Mouse (Mus musculus): Measurements from ENCODE around the gene Kcnk7. TPM values are rescaled to one million over a fixed set of nuclear protein-coding genes. Genes with fewer than 3 reads are reported as not detected.

Gene Kcnk7
- polyA plus RNA-seq, 1 experiment from 2014 or later = 0.29 TPM

- WGBS = 13% methylated on average over 43 of the region's 43 CpGs
- 0 out of 2 replicates have a peak, but pooled peaks cover 6% of the 10 kb centered on the region for H3K27me3 ChIP-seq
- H3K9ac ChIP-seq = peak overlapping the region; percentile 44; the same call in 1 of the 2 replicates
- ATAC-seq (ENCODE audit: low FRiP score) = peak; percentile 79
- peaks cover 70% of the 10 kb centered on the region for H3K36me3 ChIP-seq (replicated peaks)
- H3K4me1 ChIP-seq = peaks cover 26% of the 10 kb centered on the region
- H3K4me2 ChIP-seq = peak overlapping the region; percentile 43
- no peak overlapping the region; the same call in 1 of the 2 replicates for H3K27ac ChIP-seq
- H3K4me3 ChIP-seq (replicated peaks) = 0 out of 2 replicates have a peak overlapping the region, but pooled peaks have one; percentile 5
- H3K9me3 ChIP-seq = no peaks in the 10 kb centered on the region
These were observed 11.9 kb downstream of the Kcnk7 start for GRCm38 (mm10) chr19:5715793-5716688.

GRCm38 (mm10) chr19:5716955-5717354, 12.8 kb downstream of the Kcnk7 start:
- no peaks in the 10 kb centered on the region for H3K9me3 ChIP-seq
- 0 out of 2 replicates have a peak overlapping the region, but pooled peaks have one; percentile 26 for H3K27ac ChIP-seq
- peaks cover 26% of the 10 kb centered on the region for H3K4me1 ChIP-seq
- no peak overlapping the region for H3K4me3 ChIP-seq (replicated peaks)
- no peak overlapping the region for H3K4me2 ChIP-seq
- H3K27me3 ChIP-seq = 0 out of 2 replicates have a peak, but pooled peaks cover 6% of the 10 kb centered on the region
- 65% methylated on average over 10 of the region's 10 CpGs for WGBS
- no peak overlapping the region for H3K9ac ChIP-seq
- ATAC-seq (ENCODE audit: low FRiP score) = 0 out of 2 replicates have a peak, but pooled peaks have one; percentile 22
- H3K36me3 ChIP-seq (replicated peaks) = peaks cover 74% of the 10 kb centered on the region

GRCm38 (mm10) chr19:5721233-5721632, 17.1 kb downstream of the Kcnk7 start:
- Histone ChIP-seq H3K36me3 (replicated peaks) (peaks cover 85% of the 10 kb centered on the region), H3K4me1 (peaks cover 31% of the 10 kb centered on the region), H3K9ac (no peak overlapping the region)

GRCm38 (mm10) chr19:5722848-5723425, 18.8 kb downstream of the Kcnk7 start:
- H3K27me3 ChIP-seq = peaks cover 4% of the 10 kb centered on the region; the same call in 1 of the 2 replicates
- no peaks in the 10 kb centered on the region for H3K9me3 ChIP-seq
- WGBS = 93% methylated on average over 7 of the region's 7 CpGs
- peaks cover 34% of the 10 kb centered on the region for H3K4me1 ChIP-seq
- H3K36me3 ChIP-seq (replicated peaks) = peaks cover 73% of the 10 kb centered on the region
- no peak for ATAC-seq (ENCODE audit: low FRiP score)
- no peak overlapping the region for H3K4me2 ChIP-seq
- no peak overlapping the region for H3K4me3 ChIP-seq (replicated peaks)
- H3K9ac ChIP-seq = no peak overlapping the region
- no peak overlapping the region for H3K27ac ChIP-seq

More at GRCm38 (mm10) chr19:5721233-5721632, 17.1 kb downstream of the Kcnk7 start:
- WGBS = 91% methylated on average over 6 of the region's 6 CpGs
- Histone ChIP-seq H3K9me3 (no peaks in the 10 kb centered on the region), H3K27me3 (0 out of 2 replicates have a peak, but pooled peaks cover under 1% of the 10 kb centered on the region), H3K4me3 (replicated peaks) (no peak overlapping the region), H3K4me2 (no peak overlapping the region), H3K27ac (no peak overlapping the region)
- no peak for ATAC-seq (ENCODE audit: low FRiP score)

GRCm38 (mm10) chr19:5723934-5724548, 19.9 kb downstream of the Kcnk7 start:
- H3K27me3 ChIP-seq = peaks cover 4% of the 10 kb centered on the region; the same call in 1 of the 2 replicates
- peaks cover 67% of the 10 kb centered on the region for H3K36me3 ChIP-seq (replicated peaks)
- no peak overlapping the region for H3K4me2 ChIP-seq
- no peak overlapping the region for H3K9ac ChIP-seq
- no peak overlapping the region; the same call in 1 of the 2 replicates for H3K27ac ChIP-seq
- no peaks in the 10 kb centered on the region for H3K9me3 ChIP-seq
- H3K4me1 ChIP-seq = peaks cover 43% of the 10 kb centered on the region
- 0 out of 2 replicates have a peak overlapping the region, but pooled peaks have one; percentile 5 for H3K4me3 ChIP-seq (replicated peaks)
- ATAC-seq (ENCODE audit: low FRiP score) = no peak
- WGBS = 74% methylated on average over 4 of the region's 4 CpGs

GRCm38 (mm10) chr19:5724549-5724941, 20.4 kb downstream of the Kcnk7 start:
- H3K4me2 ChIP-seq = no peak overlapping the region
- H3K4me3 ChIP-seq (replicated peaks) = 0 out of 2 replicates have a peak overlapping the region, but pooled peaks have one; percentile 5
- WGBS = 80% methylated on average over 7 of the region's 7 CpGs
- no peak overlapping the region for H3K9ac ChIP-seq
- no peak for ATAC-seq (ENCODE audit: low FRiP score)
- H3K4me1 ChIP-seq = peaks cover 43% of the 10 kb centered on the region
- H3K9me3 ChIP-seq = no peaks in the 10 kb centered on the region
- H3K36me3 ChIP-seq (replicated peaks) = peaks cover 62% of the 10 kb centered on the region
- no peak overlapping the region for H3K27ac ChIP-seq
- H3K27me3 ChIP-seq = peaks cover 4% of the 10 kb centered on the region; the same call in 1 of the 2 replicates

- Histone ChIP-seq H3K4me1 (peaks cover 49% of the 10 kb centered on the region), H3K27me3 (peaks cover 4% of the 10 kb centered on the region; the same call in 1 of the 2 replicates), H3K4me2 (peak overlapping the region; percentile 98), H3K4me3 (replicated peaks) (peak overlapping the region; percentile 37; the same call in 1 of the 2 replicates), H3K27ac (0 out of 2 replicates have a peak overlapping the region, but pooled peaks have one; percentile 9), H3K9me3 (no peaks in the 10 kb centered on the region), H3K36me3 (replicated peaks) (peaks cover 56% of the 10 kb centered on the region), H3K9ac (no peak overlapping the region)
- ATAC-seq (ENCODE audit: low FRiP score) = no peak
- WGBS = 84% methylated on average over 12 of the region's 12 CpGs
These were observed 21.0 kb downstream of the Kcnk7 start for GRCm38 (mm10) chr19:5725029-5725707.

- H3K4me1 ChIP-seq = peaks cover 57% of the 10 kb centered on the region
- H3K36me3 ChIP-seq (replicated peaks) = peaks cover 48% of the 10 kb centered on the region
- no peak for ATAC-seq (ENCODE audit: low FRiP score)
- H3K27me3 ChIP-seq = peaks cover 4% of the 10 kb centered on the region; the same call in 1 of the 2 replicates
- H3K27ac ChIP-seq = 0 out of 2 replicates have a peak within 1 kb of the TSS, but pooled peaks have one; percentile 9
- no peaks in the 10 kb centered on the region for H3K9me3 ChIP-seq
- peak within 1 kb of the TSS; percentile 97 for H3K9ac ChIP-seq
- H3K4me3 ChIP-seq (replicated peaks) = peak within 1 kb of the TSS; percentile 37
- H3K4me2 ChIP-seq = peak within 1 kb of the TSS; percentile 98
- 18% methylated on average over 48 of the region's 49 CpGs for WGBS
These were observed 21.8 kb downstream of the Kcnk7 start, which contains the start of gene Ehbp1l1 for GRCm38 (mm10) chr19:5725767-5726515. Ehbp1l1 (minus strand) TSS chr19:5726317.

- H3K4me3 ChIP-seq (replicated peaks) = peak overlapping the region; percentile 87
- peaks cover 63% of the 10 kb centered on the region for H3K4me1 ChIP-seq
- H3K36me3 ChIP-seq (replicated peaks) = peaks cover 37% of the 10 kb centered on the region
- H3K9me3 ChIP-seq = no peaks in the 10 kb centered on the region
- WGBS = 84% methylated on average over 15 of the region's 15 CpGs
- peak overlapping the region; percentile 98 for H3K4me2 ChIP-seq
- no peak overlapping the region; the same call in 1 of the 2 replicates for H3K27ac ChIP-seq
- H3K9ac ChIP-seq = peak overlapping the region; percentile 97
- ATAC-seq (ENCODE audit: low FRiP score) = no peak
- peaks cover 4% of the 10 kb centered on the region; the same call in 1 of the 2 replicates for H3K27me3 ChIP-seq
These were observed 22.9 kb downstream of the Kcnk7 start for GRCm38 (mm10) chr19:5726961-5727578.

GRCm38 (mm10) chr19:5727701-5728100, 23.5 kb downstream of the Kcnk7 start:
- peaks cover 4% of the 10 kb centered on the region; the same call in 1 of the 2 replicates for H3K27me3 ChIP-seq
- H3K4me3 ChIP-seq (replicated peaks) = peak overlapping the region; percentile 87
- H3K27ac ChIP-seq = peak overlapping the region; percentile 95; the same call in 1 of the 2 replicates
- ATAC-seq (ENCODE audit: low FRiP score) = peak; percentile 7; the same call in 1 of the 2 replicates
- H3K9me3 ChIP-seq = no peaks in the 10 kb centered on the region
- peak overlapping the region; percentile 97 for H3K9ac ChIP-seq
- H3K36me3 ChIP-seq (replicated peaks) = peaks cover 30% of the 10 kb centered on the region
- peak overlapping the region; percentile 98 for H3K4me2 ChIP-seq
- WGBS = 6% methylated on average over 14 of the region's 14 CpGs
- H3K4me1 ChIP-seq = peaks cover 64% of the 10 kb centered on the region

All from forebrain, embryonic 12.5 days (tissue).